Mouse (Mus musculus): ENCODE measurements around the gene Clybl. TPM values are rescaled to one million over a fixed set of nuclear protein-coding genes. Genes with fewer than 3 reads are reported as not detected.

The Clybl gene
- polyA plus RNA-seq, 1 experiment, result 30.9 TPM

- no peaks in the 10 kb centered on the region for H3K27me3 ChIP-seq (ENCODE audit: control insufficient read depth, insufficient read depth, insufficient read length)
- no peak overlapping the region for H3K4me2 ChIP-seq (ENCODE audit: low read depth)
These were observed 207.0 kb downstream of the Clybl start for GRCm38 (mm10) chr14:122388431-122389031.

DNA sequence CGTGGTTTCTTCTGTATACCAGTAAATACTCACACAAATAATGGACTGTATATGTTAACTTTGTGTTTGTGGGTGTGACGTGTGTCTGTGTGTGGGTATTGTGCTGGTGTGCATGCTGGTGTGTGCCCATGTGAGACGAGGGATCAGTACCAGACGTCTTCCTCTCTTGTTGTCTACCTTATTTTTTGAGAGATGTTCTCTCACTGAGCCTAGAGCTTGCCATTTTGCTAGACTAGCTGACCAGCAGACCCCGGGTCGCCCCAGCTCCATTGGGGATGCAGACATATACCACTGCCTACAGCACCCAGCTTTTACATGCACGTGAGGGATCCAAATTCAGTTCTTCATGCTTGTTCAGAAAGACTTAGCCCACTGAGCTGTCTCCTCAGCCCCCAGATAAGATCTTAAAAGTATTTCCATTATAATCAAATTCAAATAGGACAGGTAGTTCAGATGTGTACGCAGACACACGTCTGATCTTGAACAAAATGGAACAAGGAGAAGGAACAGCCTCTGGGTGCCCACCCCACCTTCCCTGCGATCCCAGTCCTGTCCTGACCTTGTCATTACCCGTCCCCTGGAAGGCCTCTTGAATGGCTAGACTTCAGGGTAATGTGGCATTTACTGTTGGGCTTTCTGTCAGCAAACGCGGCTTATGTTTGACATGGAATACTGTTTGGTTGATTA, 208.3 kb downstream of the Clybl start:
- no peaks in the 10 kb centered on the region for H3K79me2 ChIP-seq (ENCODE audit: control insufficient read depth, insufficient read depth)
- H3K27me3 ChIP-seq (ENCODE audit: control insufficient read depth, insufficient read depth, insufficient read length), result no peaks in the 10 kb centered on the region
- TF ChIP-seq REST (IDR thresholded peaks at IDR 0.05; ENCODE audit: insufficient read depth, insufficient read length) (no peak), E2F4 (IDR thresholded peaks at IDR 0.05; ENCODE audit: insufficient read depth) (no peak)
- H3K36me3 ChIP-seq (ENCODE audit: control insufficient read depth, insufficient read depth), result no peaks in the 10 kb centered on the region
- H3ac ChIP-seq (ENCODE audit: control insufficient read depth, insufficient read length), result no peak overlapping the region
- no peak overlapping the region for H3K4me2 ChIP-seq (ENCODE audit: low read depth)
- H3K4me3 ChIP-seq, result no peak overlapping the region

More at GRCm38 (mm10) chr14:122388431-122389031, 207.0 kb downstream of the Clybl start:
- H3K79me2 ChIP-seq (ENCODE audit: control insufficient read depth, insufficient read depth), result no peaks in the 10 kb centered on the region
- no peaks in the 10 kb centered on the region for H3K36me3 ChIP-seq (ENCODE audit: control insufficient read depth, insufficient read depth)
- H3ac ChIP-seq (ENCODE audit: control insufficient read depth, insufficient read length), result no peak overlapping the region
- no peak overlapping the region for H3K4me3 ChIP-seq
- TF ChIP-seq E2F4 (IDR thresholded peaks at IDR 0.05; ENCODE audit: insufficient read depth), result no peak
- no peak for TF ChIP-seq MAX (IDR thresholded peaks at IDR 0.05; ENCODE audit: low read depth)
- no peak for TF ChIP-seq CEBPB (IDR thresholded peaks at IDR 0.05; ENCODE audit: insufficient read depth, poor library complexity, severe bottlenecking)
- no peak for TF ChIP-seq TCF12 (IDR thresholded peaks at IDR 0.05; ENCODE audit: insufficient read depth, poor library complexity, severe bottlenecking)
- TF ChIP-seq SRF (IDR thresholded peaks at IDR 0.05; ENCODE audit: control insufficient read depth, insufficient read length, low read depth), result no peak

- TF ChIP-seq MAX (IDR thresholded peaks at IDR 0.05; ENCODE audit: low read depth), result no peak
- TF ChIP-seq POLR2A (IDR thresholded peaks at IDR 0.05; ENCODE audit: insufficient read length, low read depth), result no peak
- no peak for TF ChIP-seq TCF3 (IDR thresholded peaks at IDR 0.05; ENCODE audit: insufficient read length, low read depth)
- TF ChIP-seq POLR2AphosphoS2 (IDR thresholded peaks at IDR 0.05; ENCODE audit: insufficient read length, low read depth), result no peak
- no peak for TF ChIP-seq USF1 (IDR thresholded peaks at IDR 0.05; ENCODE audit: low read depth)
- no peak for TF ChIP-seq E2F4 (IDR thresholded peaks at IDR 0.05; ENCODE audit: insufficient read depth)
- no peak for TF ChIP-seq CEBPB (IDR thresholded peaks at IDR 0.05; ENCODE audit: insufficient read depth, poor library complexity, severe bottlenecking)
- TF ChIP-seq REST (IDR thresholded peaks at IDR 0.05; ENCODE audit: insufficient read depth, insufficient read length), result no peak
- no peak for TF ChIP-seq SRF (IDR thresholded peaks at IDR 0.05; ENCODE audit: control insufficient read depth, insufficient read length, low read depth)
- no peak for TF ChIP-seq MYOG (IDR thresholded peaks at IDR 0.05; ENCODE audit: control insufficient read depth in 1 of 3, insufficient read depth in 1 of 3, insufficient read length in 2 of 3, low read depth in 2 of 3)
- TF ChIP-seq TCF12 (IDR thresholded peaks at IDR 0.05; ENCODE audit: insufficient read depth, poor library complexity, severe bottlenecking), result no peak
- no peak for TF ChIP-seq MYOD1 (IDR thresholded peaks at IDR 0.05; ENCODE audit: control insufficient read depth in 1 of 3, insufficient read length in 2 of 3, low read depth in 2 of 3)
- no peak overlapping the region for H3K4me2 ChIP-seq (ENCODE audit: low read depth)
- no peak overlapping the region for H3ac ChIP-seq (ENCODE audit: control insufficient read depth, insufficient read length)
- no peak overlapping the region for H3K4me3 ChIP-seq
- H3K36me3 ChIP-seq (ENCODE audit: control insufficient read depth, insufficient read depth), result no peaks in the 10 kb centered on the region
- no peaks in the 10 kb centered on the region for H3K27me3 ChIP-seq (ENCODE audit: control insufficient read depth, insufficient read depth, insufficient read length)
- H3K79me2 ChIP-seq (ENCODE audit: control insufficient read depth, insufficient read depth), result no peaks in the 10 kb centered on the region
These were observed 209.4 kb downstream of the Clybl start for GRCm38 (mm10) chr14:122390935-122391334.

- Histone ChIP-seq H3ac (ENCODE audit: control insufficient read depth, insufficient read length) (no peak overlapping the region), H3K4me3 (no peak overlapping the region), H3K27me3 (ENCODE audit: control insufficient read depth, insufficient read depth, insufficient read length) (no peaks in the 10 kb centered on the region), H3K4me2 (ENCODE audit: low read depth) (no peak overlapping the region), H3K79me2 (ENCODE audit: control insufficient read depth, insufficient read depth) (no peaks in the 10 kb centered on the region), H3K36me3 (ENCODE audit: control insufficient read depth, insufficient read depth) (no peaks in the 10 kb centered on the region)
- no peak for TF ChIP-seq POLR2AphosphoS2 (IDR thresholded peaks at IDR 0.05; ENCODE audit: insufficient read length, low read depth)
- TF ChIP-seq TCF12 (IDR thresholded peaks at IDR 0.05; ENCODE audit: insufficient read depth, poor library complexity, severe bottlenecking), result no peak
- TF ChIP-seq USF1 (IDR thresholded peaks at IDR 0.05; ENCODE audit: low read depth), result no peak
- no peak for TF ChIP-seq POLR2A (IDR thresholded peaks at IDR 0.05; ENCODE audit: insufficient read length, low read depth)
- no peak for TF ChIP-seq MAX (IDR thresholded peaks at IDR 0.05; ENCODE audit: low read depth)
- no peak for TF ChIP-seq MYOG (IDR thresholded peaks at IDR 0.05; ENCODE audit: control insufficient read depth in 1 of 3, insufficient read depth in 1 of 3, insufficient read length in 2 of 3, low read depth in 2 of 3)
- TF ChIP-seq MYOD1 (IDR thresholded peaks at IDR 0.05; ENCODE audit: control insufficient read depth in 1 of 3, insufficient read length in 2 of 3, low read depth in 2 of 3), result no peak
These were observed 211.6 kb downstream of the Clybl start for GRCm38 (mm10) chr14:122393119-122393518.

DNA sequence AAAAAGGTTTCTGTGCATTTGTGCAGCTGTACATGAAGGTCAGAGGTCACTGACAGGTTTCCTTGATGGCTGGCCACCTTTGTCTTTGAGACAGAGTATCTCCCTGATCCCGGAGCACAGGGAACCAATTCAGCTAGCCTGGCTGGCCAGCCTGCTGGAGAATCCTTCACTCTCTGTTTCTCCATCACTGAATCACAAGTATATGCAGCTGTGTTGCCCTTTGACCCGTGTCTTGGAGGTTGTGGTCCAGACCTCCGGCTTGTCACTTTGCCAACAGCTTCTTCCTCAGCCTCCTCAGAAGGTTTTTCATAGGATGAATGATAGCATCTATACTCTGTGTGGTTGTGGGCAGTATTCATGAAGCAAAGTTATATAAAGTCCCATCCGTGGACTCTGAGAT, 217.2 kb downstream of the Clybl start:
- peaks cover 6% of the 10 kb centered on the region for H3K27me3 ChIP-seq (ENCODE audit: control insufficient read depth, insufficient read depth, insufficient read length)
- H3K4me2 ChIP-seq (ENCODE audit: low read depth), result no peak overlapping the region
- no peaks in the 10 kb centered on the region for H3K36me3 ChIP-seq (ENCODE audit: control insufficient read depth, insufficient read depth)
- no peak overlapping the region for H3ac ChIP-seq (ENCODE audit: control insufficient read depth, insufficient read length)
- no peaks in the 10 kb centered on the region for H3K79me2 ChIP-seq (ENCODE audit: control insufficient read depth, insufficient read depth)
- no peak overlapping the region for H3K4me3 ChIP-seq
- no peak for TF ChIP-seq TCF12 (IDR thresholded peaks at IDR 0.05; ENCODE audit: insufficient read depth, poor library complexity, severe bottlenecking)
- TF ChIP-seq MYOG (IDR thresholded peaks at IDR 0.05; ENCODE audit: control insufficient read depth in 1 of 3, insufficient read depth in 1 of 3, insufficient read length in 2 of 3, low read depth in 2 of 3), result no peak
- TF ChIP-seq MAX (IDR thresholded peaks at IDR 0.05; ENCODE audit: low read depth), result no peak
- no peak for TF ChIP-seq MYOD1 (IDR thresholded peaks at IDR 0.05; ENCODE audit: control insufficient read depth in 1 of 3, insufficient read length in 2 of 3, low read depth in 2 of 3)
- no peak for TF ChIP-seq TCF3 (IDR thresholded peaks at IDR 0.05; ENCODE audit: insufficient read length, low read depth)
- TF ChIP-seq POLR2A (IDR thresholded peaks at IDR 0.05; ENCODE audit: insufficient read length, low read depth), result no peak
- no peak for TF ChIP-seq E2F4 (IDR thresholded peaks at IDR 0.05; ENCODE audit: insufficient read depth)
- TF ChIP-seq SRF (IDR thresholded peaks at IDR 0.05; ENCODE audit: control insufficient read depth, insufficient read length, low read depth), result no peak
- TF ChIP-seq POLR2AphosphoS2 (IDR thresholded peaks at IDR 0.05; ENCODE audit: insufficient read length, low read depth), result no peak
